Mouse (Mus musculus) kidney, embryonic 16.5 days (tissue): Measurements from ENCODE around the gene Crygs. TPM values are rescaled to one million over a fixed set of nuclear protein-coding genes. Genes with fewer than 3 reads are reported as not detected.

Source experiments
- ATAC-seq: fragments of 200-750 bp; cut with Nextera tagmentation; 2 replicates; pipeline ENCODE4 v1.8.0; 2017; ENCODE audit warnings: moderate TSS enrichment; ENCODE audit not compliant: low FRiP score, low TSS enrichment
- H3K27ac ChIP-seq: fragments of 300-500 bp; sonication (generic); 2 replicates; pipeline ENCODE4 v1.5.1; 2014; ENCODE audit warnings: low read length
- H3K27me3 ChIP-seq: fragments of 300-500 bp; sonication (generic); 2 replicates; pipeline ENCODE4 v1.6.1; 2014; ENCODE audit warnings: low read length, control low read depth, mixed read lengths; ENCODE audit not compliant: insufficient read depth
- H3K36me3 ChIP-seq: fragments of 300-500 bp; sonication (generic); 2 replicates; pipeline ENCODE4 v1.6.1; 2014; ENCODE audit warnings: low read length, control low read depth, mixed read lengths; ENCODE audit not compliant: insufficient read depth
- H3K4me1 ChIP-seq: fragments of 300-500 bp; sonication (generic); 2 replicates; pipeline ENCODE4 v1.6.1; 2014; ENCODE audit warnings: low read length, control low read depth, mixed read lengths; ENCODE audit not compliant: insufficient read depth
- H3K4me2 ChIP-seq: fragments of 300-500 bp; sonication (generic); replicated peaks from 2 replicates; pipeline ENCODE4 v1.6.1; 2014; ENCODE audit warnings: low read depth, low read length
- H3K4me3 ChIP-seq: fragments of 300-500 bp; sonication (generic); 2 replicates; pipeline ENCODE4 v1.5.1; 2014; ENCODE audit warnings: mild to moderate bottlenecking, low read length
- H3K9ac ChIP-seq: fragments of 300-500 bp; sonication (generic); replicated peaks from 2 replicates; pipeline ENCODE4 v1.6.1; 2014; ENCODE audit warnings: low read length
- H3K9me3 ChIP-seq: fragments of 300-500 bp; sonication (generic); 2 replicates; pipeline ENCODE4 v1.6.1; 2016; ENCODE audit warnings: low read length, control low read depth
- WGBS: fragments of 180-500 bp; shearing (Covaris S2); extraction: QIAGEN DNeasy Blood & Tissue Kit; methylation state at CpG from one replicate; pipeline ENCODE4 v1.1.7; 2014; 5-methylcytosine and 5-hydroxymethylcytosine counted together
- polyA plus RNA-seq: library from polyadenylated mRNA; unstranded; fragments of >200 nt; fragmentation: Nextera tagmentation; extraction: Ambion mirVana; gene quantifications from 2 replicates; pipeline ENCODE4 v1.2.1, GENCODE M21; 2015

Crygs gene
- polyA plus RNA-seq, 1 experiment from 2014 or later, result 0.31 TPM

DNA sequence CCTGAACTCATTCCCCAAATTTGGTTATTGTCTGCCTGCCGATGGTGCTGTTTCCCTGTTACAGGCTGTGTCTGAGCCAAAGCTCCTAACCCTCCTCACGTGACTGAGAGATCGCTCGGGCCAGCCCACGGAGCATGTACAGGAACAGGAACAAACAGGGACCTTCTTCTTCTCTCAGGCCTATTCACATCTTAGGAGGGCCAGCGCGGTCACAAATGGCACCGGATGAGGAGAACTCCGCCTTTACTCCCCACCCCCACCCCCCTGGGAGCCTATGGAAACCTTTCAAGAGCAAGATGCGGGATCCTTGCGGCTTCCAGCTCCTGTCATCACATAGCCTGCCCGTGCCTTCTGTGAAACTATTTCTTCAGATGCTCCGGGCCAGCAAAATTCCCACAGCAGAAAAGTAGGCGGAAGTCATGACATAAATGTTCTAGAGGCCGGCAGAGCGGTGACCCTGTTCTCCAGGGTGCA, 44.6 kb downstream of the Crygs start:
- ATAC-seq, result no peak
- WGBS, result 77% methylated on average over 16 of the region's 16 CpGs
- H3K36me3 ChIP-seq, result no peaks in the 10 kb centered on the region
- no peaks in the 10 kb centered on the region for H3K9me3 ChIP-seq
- no peak overlapping the region for H3K4me2 ChIP-seq
- H3K27ac ChIP-seq, result no peak overlapping the region
- no peaks in the 10 kb centered on the region for H3K4me1 ChIP-seq
- no peak overlapping the region for H3K4me3 ChIP-seq
- H3K27me3 ChIP-seq, result no peaks in the 10 kb centered on the region
- H3K9ac ChIP-seq, result no peak overlapping the region

DNA sequence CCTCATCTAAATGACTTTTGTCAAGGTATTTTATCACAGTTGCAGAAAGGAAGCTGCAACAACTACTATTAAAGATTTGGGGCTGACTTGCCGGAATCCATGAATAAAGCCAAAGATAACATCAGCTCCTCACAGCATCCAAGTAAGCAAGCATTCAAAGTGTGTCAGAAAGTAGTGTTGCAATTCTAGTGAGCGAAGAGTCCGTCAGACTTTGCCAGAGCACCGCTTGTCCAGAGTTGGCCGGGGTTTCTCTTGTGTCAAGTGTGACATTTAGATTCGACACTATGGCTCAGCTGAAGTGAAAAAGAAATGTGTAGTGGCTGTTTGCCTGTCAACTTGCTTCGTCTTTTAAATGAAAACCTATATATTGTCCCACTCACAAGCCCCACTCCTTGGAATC, 45.8 kb downstream of the Crygs start:
- H3K4me3 ChIP-seq, result no peak overlapping the region
- no peak overlapping the region for H3K27ac ChIP-seq
- no peaks in the 10 kb centered on the region for H3K27me3 ChIP-seq
- no peak overlapping the region for H3K9ac ChIP-seq
- WGBS, result 79% methylated on average over 7 of the region's 7 CpGs
- no peak overlapping the region for H3K4me2 ChIP-seq
- H3K9me3 ChIP-seq, result peaks cover 2% of the 10 kb centered on the region; the same call in 1 of the 2 replicates
- H3K36me3 ChIP-seq, result no peaks in the 10 kb centered on the region
- H3K4me1 ChIP-seq, result no peaks in the 10 kb centered on the region
- no peak for ATAC-seq

Other genes starting within 250 kb of the Crygs start
- gene Dgkg, start 154.4 kb downstream of the Crygs start, polyA plus RNA-seq, result 0.51 and 0.81 TPM in 2 replicates
- gene Tbccd1, start 46.1 kb upstream of the Crygs start, polyA plus RNA-seq, result 34.6 and 35.8 TPM in 2 replicates
- 112 and 123 TPM in 2 replicates for gene Dnajb11, start 46.3 kb upstream of the Crygs start, polyA plus RNA-seq
- gene Ahsg, start 79.7 kb upstream of the Crygs start, polyA plus RNA-seq, result 9.5 and 12.6 TPM in 2 replicates
- gene Fetub, start 106.8 kb upstream of the Crygs start, polyA plus RNA-seq, result 0.21 and 0.22 TPM in 2 replicates
- 0.09 TPM in 1 of 2 replicates, not detected in the other for gene Hrg, start 139.5 kb upstream of the Crygs start, polyA plus RNA-seq
- 23.5 and 29.9 TPM in 2 replicates for gene Kng2, start 217.9 kb upstream of the Crygs start, polyA plus RNA-seq
- gene Kng1, start 246.3 kb upstream of the Crygs start, polyA plus RNA-seq, result 2.4 and 3.6 TPM in 2 replicates